Mouse (Mus musculus) midbrain, embryonic 11.5 days (tissue): ENCODE data around the gene Lipa. TPM values are rescaled to one million over a fixed set of nuclear protein-coding genes. Genes with fewer than 3 reads are reported as not detected.
A peak's percentile ranks its signal among the peaks of the same experiment; 100 is the strongest.

ENCODE experiments used
- ATAC-seq: fragments of 200-750 bp; cut with Nextera tagmentation; 2 replicates; pipeline ENCODE4 v1.8.0; 2017; ENCODE audit warnings: moderate TSS enrichment, moderate library complexity; ENCODE audit not compliant: low FRiP score
- DNase-seq: peaks from one replicate; pipeline ENCODE4 v3.0.0; 2015; ENCODE audit warnings: low spot score; ENCODE audit errors: missing footprints
- H3K27ac ChIP-seq: fragments of 300-500 bp; sonication (generic); 2 replicates; pipeline ENCODE4 v1.5.1; 2014; ENCODE audit warnings: low read depth, low read length
- H3K27me3 ChIP-seq: fragments of 300-500 bp; sonication (generic); 2 replicates; pipeline ENCODE4 v1.6.1; 2014; ENCODE audit warnings: mild to moderate bottlenecking, low read length, moderate library complexity, mixed read lengths; ENCODE audit not compliant: control insufficient read depth, insufficient read depth
- H3K36me3 ChIP-seq: fragments of 300-500 bp; sonication (generic); 2 replicates; pipeline ENCODE4 v1.6.1; 2014; ENCODE audit warnings: mild to moderate bottlenecking, low read length, moderate library complexity, mixed read lengths; ENCODE audit not compliant: control insufficient read depth, insufficient read depth
- H3K4me1 ChIP-seq: fragments of 300-500 bp; sonication (generic); 2 replicates; pipeline ENCODE4 v1.6.1; 2014; ENCODE audit warnings: low read length; ENCODE audit not compliant: control insufficient read depth, insufficient read depth
- H3K4me2 ChIP-seq: fragments of 300-500 bp; sonication (generic); 2 replicates; pipeline ENCODE4 v1.6.1; 2014; ENCODE audit warnings: mild to moderate bottlenecking, moderate library complexity
- H3K4me3 ChIP-seq: fragments of 300-500 bp; sonication (generic); 2 replicates; pipeline ENCODE4 v1.5.1; 2014; ENCODE audit warnings: low read depth, low read length
- H3K9ac ChIP-seq: fragments of 300-500 bp; sonication (generic); 2 replicates; pipeline ENCODE4 v1.6.1; 2014; ENCODE audit warnings: low read length
- H3K9me3 ChIP-seq: fragments of 300-500 bp; sonication (generic); 2 replicates; pipeline ENCODE4 v1.6.1; 2016; ENCODE audit warnings: low read length; ENCODE audit not compliant: control insufficient read depth
- WGBS: fragments of 180-500 bp; shearing (Covaris S2); extraction: QIAGEN DNeasy Blood & Tissue Kit; methylation state at CpG from one replicate; pipeline ENCODE4 v1.1.7; 2014; 5-methylcytosine and 5-hydroxymethylcytosine counted together
- polyA plus RNA-seq: library from polyadenylated mRNA; unstranded; fragments of >200 nt; fragmentation: Nextera tagmentation; extraction: Ambion mirVana; gene quantifications from 2 replicates; pipeline ENCODE4 v1.2.1, GENCODE M21; 2014

The Lipa gene
- polyA plus RNA-seq, 1 experiment from 2014 or later, result 28.7 TPM

DNA sequence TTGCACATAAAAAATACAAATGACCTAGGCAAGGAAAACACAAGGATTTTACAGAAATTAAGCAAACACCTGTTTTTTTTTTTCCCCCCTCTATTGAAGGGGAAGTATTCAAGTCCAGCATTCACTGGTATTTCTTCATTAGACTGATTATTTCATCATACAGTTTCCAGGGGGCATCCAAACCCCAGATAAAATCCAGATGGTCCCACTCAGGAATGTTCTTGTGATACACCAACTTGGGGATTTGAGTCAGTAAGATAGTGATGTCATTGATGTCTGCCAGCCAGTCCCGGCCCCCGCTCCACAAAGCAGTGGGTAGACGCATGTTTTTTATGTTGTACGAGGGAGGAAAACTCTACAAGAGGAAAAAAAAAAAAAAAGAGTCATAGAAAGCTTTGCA is 33.4 kb downstream of the Lipa start:
- DNase-seq, result no peak
- no peaks in the 10 kb centered on the region for H3K4me1 ChIP-seq
- no peak for ATAC-seq
- no peak overlapping the region for H3K4me3 ChIP-seq
- H3K9ac ChIP-seq, result no peak overlapping the region
- H3K27me3 ChIP-seq, result no peaks in the 10 kb centered on the region
- no peak overlapping the region for H3K27ac ChIP-seq
- WGBS, result 86% methylated on average over 4 of the region's 4 CpGs
- H3K9me3 ChIP-seq, result no peaks in the 10 kb centered on the region
- no peaks in the 10 kb centered on the region for H3K36me3 ChIP-seq
- H3K4me2 ChIP-seq, result no peak overlapping the region

DNA sequence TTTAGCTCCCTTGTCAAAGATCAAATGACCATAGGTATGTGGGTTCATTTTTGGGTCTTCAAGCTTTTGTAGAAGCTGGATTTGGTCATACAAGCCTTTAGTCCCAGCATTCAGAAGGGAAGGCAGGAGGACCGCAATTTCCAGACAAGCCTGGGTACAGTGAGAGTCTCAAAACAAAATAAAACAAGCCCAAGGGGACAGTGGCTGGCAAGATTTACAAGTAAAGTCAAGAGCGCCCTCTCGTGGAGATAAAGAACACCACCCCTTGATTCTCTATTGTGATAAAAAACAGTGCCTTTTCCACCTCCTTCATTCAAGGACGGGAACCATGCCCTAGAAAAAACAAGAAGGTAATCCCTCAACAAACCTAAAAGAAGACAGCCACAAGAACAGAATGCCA is 43.7 kb downstream of the Lipa start:
- H3K36me3 ChIP-seq, result no peaks in the 10 kb centered on the region
- H3K4me2 ChIP-seq, result no peak overlapping the region
- H3K9me3 ChIP-seq, result no peaks in the 10 kb centered on the region
- no peak overlapping the region for H3K9ac ChIP-seq
- DNase-seq, result peak; percentile 88
- H3K27me3 ChIP-seq, result no peaks in the 10 kb centered on the region
- no peaks in the 10 kb centered on the region for H3K4me1 ChIP-seq
- no peak overlapping the region for H3K27ac ChIP-seq
- 18% methylated on average over 4 of the region's 4 CpGs for WGBS
- no peak for ATAC-seq
- H3K4me3 ChIP-seq, result no peak overlapping the region

DNA sequence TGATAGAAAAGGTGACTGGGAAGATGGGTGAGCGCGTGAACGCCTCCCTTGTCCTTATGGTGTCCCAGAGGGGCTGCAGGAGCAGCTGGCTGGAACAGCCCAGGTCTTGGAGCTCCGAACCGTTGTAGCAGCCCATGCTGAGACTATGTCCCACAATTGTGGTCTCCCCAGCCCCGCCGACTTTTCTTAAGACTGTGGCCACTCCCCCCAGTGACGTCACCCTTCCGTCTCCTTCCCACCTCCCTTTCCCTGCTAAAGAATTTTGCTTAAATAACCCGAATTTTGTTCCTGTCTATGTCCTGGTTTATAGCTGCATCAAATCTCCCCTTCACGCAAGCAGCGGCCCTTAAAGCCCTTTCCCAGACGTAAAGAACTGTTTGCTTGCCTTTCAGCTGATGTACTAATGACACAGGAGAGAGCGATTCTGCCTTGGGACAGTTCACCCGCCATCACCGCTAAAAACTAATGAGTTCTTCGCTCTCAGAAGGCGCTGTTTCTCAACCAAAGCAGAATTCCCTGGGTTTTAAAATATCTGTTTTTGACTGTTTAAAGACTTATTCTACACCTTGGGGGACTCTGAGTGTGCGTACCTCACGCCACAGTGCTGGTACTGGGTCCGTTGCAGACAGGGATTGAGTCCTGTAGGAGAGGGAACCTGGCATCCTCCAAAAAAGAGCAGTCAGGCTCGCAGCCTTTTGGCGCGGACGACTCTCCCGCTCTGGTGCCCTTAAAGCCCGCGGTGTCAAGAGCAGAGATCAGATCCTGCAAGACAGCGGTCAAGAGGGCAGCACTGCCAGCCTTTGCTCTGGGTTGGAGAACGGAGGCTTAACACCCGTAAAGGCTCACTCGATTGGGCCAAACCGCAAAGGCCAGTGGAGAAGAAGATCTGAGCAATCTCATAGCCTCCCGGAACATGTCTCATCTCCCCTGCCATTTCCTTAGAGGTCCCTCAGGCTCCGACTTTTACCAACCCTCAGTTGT is 52.0 kb downstream of the Lipa start, which contains the start of gene Ch25h:
Gene Ch25h (minus strand): TSS at position 174 of the 981 bp plus-strand sequence.
- no peak within 1 kb of the TSS for H3K27ac ChIP-seq
- H3K4me2 ChIP-seq, result peak within 1 kb of the TSS; percentile 88
- DNase-seq, result peak; percentile 96
- peaks cover 7% of the 10 kb centered on the region; the same call in 1 of the 2 replicates for H3K4me1 ChIP-seq
- ATAC-seq, result peak; percentile 88
- peak within 1 kb of the TSS; percentile 56 for H3K9ac ChIP-seq
- H3K36me3 ChIP-seq, result no peaks in the 10 kb centered on the region
- H3K27me3 ChIP-seq, result peaks cover 15% of the 10 kb centered on the region
- H3K4me3 ChIP-seq, result peak within 1 kb of the TSS; percentile 47
- H3K9me3 ChIP-seq, result no peaks in the 10 kb centered on the region
- WGBS, result 2% methylated on average over 35 of the region's 35 CpGs

DNA sequence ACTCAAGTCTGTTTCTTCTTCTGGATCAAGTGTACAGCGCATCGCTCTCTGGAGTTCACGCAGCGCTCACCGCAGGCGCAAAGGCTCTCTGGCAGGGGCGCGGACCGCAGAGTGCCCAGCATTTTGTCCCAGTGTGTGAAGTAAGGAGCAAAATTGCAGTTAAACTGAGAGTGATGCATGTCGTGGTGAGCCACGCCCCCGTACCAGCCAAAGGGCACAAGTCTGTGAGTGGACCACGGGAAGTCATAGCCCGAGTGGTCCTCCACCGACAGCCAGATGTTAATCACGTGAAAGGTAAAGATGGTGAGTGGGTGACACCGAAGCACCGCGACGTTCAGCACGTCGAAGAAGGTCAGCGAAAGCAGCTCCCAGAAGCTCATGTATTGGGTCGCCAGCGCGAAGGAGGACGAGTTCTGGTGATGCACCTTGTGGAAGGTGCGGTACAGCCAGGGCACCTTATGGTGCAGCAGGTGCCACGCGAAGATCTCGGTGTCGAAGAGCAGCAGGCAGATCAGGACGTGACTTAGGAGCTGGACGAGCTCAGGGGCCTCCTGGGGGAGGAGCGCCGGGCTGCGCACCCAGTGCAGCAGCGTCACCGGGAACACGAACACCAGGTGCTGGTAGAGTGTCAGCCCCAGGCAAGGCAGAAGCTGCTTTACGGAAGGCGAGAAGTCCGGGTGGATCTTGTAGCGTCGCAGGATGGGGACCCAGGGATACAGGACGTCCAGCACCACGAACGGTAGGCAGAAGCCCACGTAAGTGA is 52.9 kb downstream of the Lipa start:
- Histone ChIP-seq H3K9ac (0 out of 2 replicates have a peak overlapping the region, but pooled peaks have one; percentile 56), H3K4me3 (peak overlapping the region; percentile 47), H3K36me3 (no peaks in the 10 kb centered on the region), H3K27me3 (peaks cover 15% of the 10 kb centered on the region), H3K27ac (no peak overlapping the region), H3K4me2 (peak overlapping the region; percentile 88), H3K4me1 (peaks cover 7% of the 10 kb centered on the region; the same call in 1 of the 2 replicates), H3K9me3 (no peaks in the 10 kb centered on the region)
- DNase-seq (peak; percentile 86), ATAC-seq (peak; percentile 82)
- 7% methylated on average over 49 of the region's 49 CpGs for WGBS

DNA sequence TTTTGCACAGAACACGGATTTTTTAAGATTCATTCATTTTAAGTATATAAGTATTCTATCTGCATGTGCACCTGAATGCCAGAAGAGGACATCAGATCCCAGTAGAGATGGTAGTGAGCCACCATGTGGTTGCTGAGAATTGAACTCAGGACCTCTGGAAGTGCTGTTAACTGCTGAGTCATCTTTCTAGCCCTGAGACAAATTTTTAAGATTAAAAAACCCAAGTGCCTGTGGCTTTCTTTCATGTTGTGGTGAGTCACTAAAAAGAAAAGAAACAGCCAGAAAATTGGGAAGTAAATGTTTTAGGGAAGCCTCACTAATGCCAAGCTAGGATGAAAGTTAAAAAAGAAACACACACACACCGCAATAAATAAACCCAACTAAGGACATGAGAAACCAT is 55.6 kb downstream of the Lipa start:
- 75% methylated on average over 2 of the region's 2 CpGs for WGBS
- Histone ChIP-seq H3K4me3 (no peak overlapping the region), H3K4me2 (no peak overlapping the region), H3K9ac (no peak overlapping the region), H3K4me1 (peaks cover 7% of the 10 kb centered on the region), H3K36me3 (no peaks in the 10 kb centered on the region), H3K27me3 (peaks cover 15% of the 10 kb centered on the region), H3K27ac (no peak overlapping the region), H3K9me3 (no peaks in the 10 kb centered on the region)
- ATAC-seq, result no peak
- DNase-seq, result no peak

DNA sequence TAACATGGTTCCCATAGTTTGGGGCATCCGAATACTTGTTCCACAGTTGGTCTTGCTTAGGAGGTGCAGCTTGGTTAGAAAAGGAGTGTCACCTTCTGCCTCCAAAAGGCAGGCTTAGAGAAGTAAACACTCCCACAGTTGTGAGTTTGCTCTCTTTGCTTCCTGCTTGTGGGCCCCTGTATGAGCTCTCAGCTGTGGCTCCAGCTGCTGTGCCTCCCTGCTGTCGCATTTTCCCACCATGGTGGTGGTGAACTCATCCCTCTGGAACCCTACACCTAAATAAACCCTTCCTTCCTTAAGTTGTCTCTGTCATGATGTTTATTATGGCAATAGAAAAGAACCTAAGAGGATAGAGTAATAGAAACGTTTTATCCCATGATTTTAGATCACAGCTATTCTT is 58.5 kb downstream of the Lipa start:
- Histone ChIP-seq H3K4me1 (no peaks in the 10 kb centered on the region; the same call in 1 of the 2 replicates), H3K4me3 (no peak overlapping the region), H3K4me2 (no peak overlapping the region), H3K9ac (no peak overlapping the region), H3K27ac (no peak overlapping the region), H3K27me3 (no peaks in the 10 kb centered on the region; the same call in 1 of the 2 replicates), H3K9me3 (no peaks in the 10 kb centered on the region), H3K36me3 (no peaks in the 10 kb centered on the region)
- 59% methylated on average over 3 of the region's 3 CpGs for WGBS
- DNase-seq (no peak), ATAC-seq (no peak)

DNA sequence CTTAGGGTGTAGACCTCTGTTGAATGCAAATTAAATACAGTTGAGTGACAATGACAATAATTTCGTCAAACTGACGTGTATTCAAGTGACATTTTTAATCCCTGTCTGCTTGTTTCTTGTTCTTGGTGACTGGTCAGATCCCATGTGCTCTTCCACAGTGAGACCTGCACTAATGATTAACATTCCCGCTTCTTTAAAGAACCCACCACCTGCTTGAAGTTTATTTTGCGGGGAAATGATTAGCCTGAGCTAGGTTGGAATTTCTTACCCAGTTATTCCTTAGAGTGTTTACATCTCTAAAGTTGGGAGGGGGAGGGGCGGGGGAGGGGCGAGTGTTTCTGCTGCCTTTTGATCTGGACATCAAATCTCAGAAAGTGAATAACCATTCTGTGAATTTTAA is 59.1 kb downstream of the Lipa start:
- H3K27me3 ChIP-seq, result no peaks in the 10 kb centered on the region
- WGBS, result 51% methylated on average over 6 of the region's 6 CpGs

DNA sequence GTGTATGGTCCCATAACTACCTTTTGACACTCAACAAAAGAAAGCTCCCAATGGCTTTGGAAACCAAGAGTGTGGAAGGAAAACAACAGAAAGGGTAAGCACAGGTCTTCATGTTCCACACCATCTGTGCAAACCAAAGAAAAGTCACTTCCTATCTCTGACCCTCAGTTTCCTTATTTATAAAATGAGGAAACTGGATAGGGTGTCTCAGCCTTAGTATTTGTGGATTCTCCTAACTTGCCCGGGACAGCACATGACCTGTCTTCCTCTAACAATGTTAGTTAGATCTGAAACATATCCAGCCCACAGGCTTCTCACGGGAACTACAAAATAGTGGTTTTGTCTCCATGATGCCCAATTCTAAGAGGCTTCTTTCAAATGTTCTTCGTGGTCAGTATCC is 62.8 kb downstream of the Lipa start:
- 81% methylated on average over 3 of the region's 3 CpGs for WGBS
- H3K36me3 ChIP-seq, result no peaks in the 10 kb centered on the region
- H3K27me3 ChIP-seq, result no peaks in the 10 kb centered on the region

More for the DNA sequence above, 59.1 kb downstream of the Lipa start:
- no peak overlapping the region for H3K4me2 ChIP-seq
- DNase-seq (no peak), ATAC-seq (no peak)
- no peaks in the 10 kb centered on the region for H3K9me3 ChIP-seq
- H3K4me1 ChIP-seq, result no peaks in the 10 kb centered on the region; the same call in 1 of the 2 replicates
- H3K9ac ChIP-seq, result no peak overlapping the region
- no peak overlapping the region for H3K27ac ChIP-seq
- H3K4me3 ChIP-seq, result no peak overlapping the region
- no peaks in the 10 kb centered on the region for H3K36me3 ChIP-seq

More for the DNA sequence above, 62.8 kb downstream of the Lipa start:
- no peak for ATAC-seq
- Histone ChIP-seq H3K27ac (no peak overlapping the region), H3K9ac (no peak overlapping the region), H3K4me3 (no peak overlapping the region), H3K4me2 (no peak overlapping the region), H3K9me3 (no peaks in the 10 kb centered on the region), H3K4me1 (no peaks in the 10 kb centered on the region; the same call in 1 of the 2 replicates)
- no peak for DNase-seq
